Mouse (Mus musculus): Measurements from ENCODE around the gene Prcp. TPM values are rescaled to one million over a fixed set of nuclear protein-coding genes. Genes with fewer than 3 reads are reported as not detected.
A peak's percentile ranks its signal among the peaks of the same experiment; 100 is the strongest.

The Prcp gene
- polyA plus RNA-seq, 1 experiment from 2014 or later, result 43.1 TPM

DNA sequence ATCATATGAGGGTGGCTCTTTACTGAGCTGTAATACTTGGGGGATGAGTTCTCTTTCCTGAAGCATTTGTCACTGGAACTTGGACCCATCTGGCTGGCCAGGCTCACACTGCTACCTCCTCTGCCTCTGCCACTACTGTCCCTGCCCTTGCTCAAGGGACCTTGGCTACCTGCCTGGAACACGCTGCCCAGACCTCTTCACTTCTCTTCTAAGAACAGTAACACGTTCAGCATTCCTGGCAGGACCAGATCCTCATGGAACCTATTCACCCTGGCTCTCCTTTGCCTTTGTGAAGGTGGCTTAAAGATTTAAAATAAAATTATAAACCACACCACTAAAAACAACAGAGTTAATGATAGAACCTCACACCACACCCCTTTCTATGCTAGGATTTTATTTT lies 107.6 kb downstream of the Prcp start:
- no peak overlapping the region for H3K27ac ChIP-seq (ENCODE audit: low read length)
- WGBS, result 33% methylated on average over 2 of the region's 2 CpGs
- H3K36me3 ChIP-seq (ENCODE audit: control insufficient read depth, insufficient read depth, low read length), result no peaks in the 10 kb centered on the region
- H3K27me3 ChIP-seq (ENCODE audit: control insufficient read depth, insufficient read depth, low read depth, low read length), result no peaks in the 10 kb centered on the region
- no peak overlapping the region for H3K9ac ChIP-seq (ENCODE audit: low read length)
- no peak overlapping the region for H3K4me2 ChIP-seq (ENCODE audit: low read depth, low read length)
- ATAC-seq (ENCODE audit: low read depth), result 0 out of 2 replicates have a peak, but pooled peaks have one; percentile 51
- no peaks in the 10 kb centered on the region for H3K4me1 ChIP-seq (replicated peaks; ENCODE audit: control insufficient read depth, insufficient read depth, low read length)
- H3K4me3 ChIP-seq (ENCODE audit: low read length), result no peak overlapping the region
- no peaks in the 10 kb centered on the region for H3K9me3 ChIP-seq (ENCODE audit: control insufficient read depth, low read length)

Other genes starting within 250 kb of the Prcp start
- 8.4 and 9.2 TPM in 2 replicates for gene Ankrd42, start 237.3 kb upstream of the Prcp start, polyA plus RNA-seq (2015; fragmentation: Nextera tagmentation; extraction: Ambion mirVana)
- 17.4 and 17.7 TPM in 2 replicates for gene Pcf11, start 204.5 kb upstream of the Prcp start, polyA plus RNA-seq (2015; fragmentation: Nextera tagmentation; extraction: Ambion mirVana)
- 5.0 and 5.6 TPM in 2 replicates for gene Rab30, start 132.9 kb upstream of the Prcp start, polyA plus RNA-seq (2015; fragmentation: Nextera tagmentation; extraction: Ambion mirVana)
- gene Ddias, start 223 bp upstream of the Prcp start, polyA plus RNA-seq (2015; fragmentation: Nextera tagmentation; extraction: Ambion mirVana), result 13.9 and 15.1 TPM in 2 replicates
- 6.4 and 6.8 TPM in 2 replicates for gene Fam181b, start 205.4 kb downstream of the Prcp start, polyA plus RNA-seq (2015; fragmentation: Nextera tagmentation; extraction: Ambion mirVana)

Measured in lung, embryonic 16.5 days (tissue).